Mouse (Mus musculus) erythroblast, embryonic 14.5 days (primary cell): ENCODE measurements around the gene Atp7a. TPM values are rescaled to one million over a fixed set of nuclear protein-coding genes. Genes with fewer than 3 reads are reported as not detected.

Experiments
- H3K27me3 ChIP-seq: 2 replicates; pipeline ENCODE4 v1.6.1; 2012; ENCODE audit warnings: inconsistent platforms; ENCODE audit not compliant: control insufficient read depth
- H3K36me3 ChIP-seq: 2 replicates; pipeline ENCODE4 v1.6.1; 2012; ENCODE audit warnings: mild to moderate bottlenecking, inconsistent platforms; ENCODE audit not compliant: control insufficient read depth
- H3K4me1 ChIP-seq: 2 replicates; pipeline ENCODE4 v1.6.1; 2012; ENCODE audit warnings: inconsistent platforms; ENCODE audit not compliant: control insufficient read depth
- H3K4me3 ChIP-seq: replicated peaks from 2 replicates; pipeline ENCODE3; 2012; ENCODE audit warnings: moderate library complexity, mild to moderate bottlenecking, inconsistent platforms
- H3K9me3 ChIP-seq: 2 replicates; pipeline ENCODE4 v1.6.1; 2012; ENCODE audit warnings: low read length, inconsistent platforms, mixed read lengths; ENCODE audit not compliant: control insufficient read depth
- GATA1 ChIP-seq: IDR thresholded peaks from 2 replicates; pipeline ENCODE4 v1.6.1; 2012; ENCODE audit warnings: low read length, inconsistent platforms, mixed read lengths
- TAL1 ChIP-seq: IDR thresholded peaks from 3 replicates; pipeline ENCODE4 v1.6.1; 2012; ENCODE audit warnings: low read length, inconsistent platforms, mixed read lengths
- polyA plus RNA-seq: library from polyadenylated mRNA; stranded (reverse); fragments of >175 nt; gene quantifications from 2 replicates; pipeline ENCODE4 v1.2.3, GENCODE M21; 2012

The Atp7a gene
- polyA plus RNA-seq, 1 experiment = 0.01 TPM

DNA sequence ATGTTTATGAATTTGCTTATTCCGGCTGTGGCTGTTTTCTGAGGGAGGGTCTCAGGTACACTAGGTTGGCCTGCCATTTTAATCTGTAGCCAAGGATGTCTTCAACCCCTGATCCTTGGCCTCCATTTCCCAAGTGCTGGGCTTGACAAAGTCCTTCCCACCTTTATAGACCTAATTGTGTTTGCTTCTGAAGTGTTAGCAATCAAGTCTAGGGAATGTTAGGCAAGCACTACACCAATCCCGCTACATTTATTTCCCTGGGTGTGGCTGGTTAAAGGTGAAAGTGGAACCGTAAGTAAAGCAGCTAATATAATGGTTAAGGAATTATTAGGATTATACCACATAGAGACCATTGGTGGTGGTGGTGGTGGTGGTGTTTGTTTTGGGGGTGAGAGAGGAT lies 10.0 kb upstream of the Atp7a start:
- Histone ChIP-seq H3K4me1 (peaks cover 25% of the 10 kb centered on the region), H3K9me3 (no peaks in the 10 kb centered on the region), H3K4me3 (peak overlapping the region; percentile 75), H3K27me3 (no peaks in the 10 kb centered on the region), H3K36me3 (peaks cover 43% of the 10 kb centered on the region)
- no peak for TF ChIP-seq GATA1
- no peak for TF ChIP-seq TAL1

DNA sequence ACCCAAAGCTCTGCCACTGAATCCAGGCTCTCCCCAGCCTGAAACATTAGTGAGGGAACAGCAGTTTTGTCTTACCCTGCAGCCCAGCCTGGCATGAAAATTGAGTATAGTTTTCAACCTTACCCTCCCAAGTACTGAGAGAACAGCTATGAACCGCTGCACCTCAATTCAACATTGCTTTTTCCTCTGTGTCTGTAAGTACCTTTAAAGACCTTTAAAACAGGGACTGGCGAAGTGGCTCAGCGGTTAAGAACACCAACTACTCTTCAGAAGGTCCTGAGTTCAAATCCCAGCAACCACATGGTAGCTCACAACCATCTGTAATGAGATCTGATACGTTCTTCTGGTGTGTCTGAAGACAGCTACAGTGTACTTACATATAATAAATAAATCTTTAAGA lies 9.6 kb upstream of the Atp7a start:
- peak overlapping the region; percentile 75 for H3K4me3 ChIP-seq

DNA sequence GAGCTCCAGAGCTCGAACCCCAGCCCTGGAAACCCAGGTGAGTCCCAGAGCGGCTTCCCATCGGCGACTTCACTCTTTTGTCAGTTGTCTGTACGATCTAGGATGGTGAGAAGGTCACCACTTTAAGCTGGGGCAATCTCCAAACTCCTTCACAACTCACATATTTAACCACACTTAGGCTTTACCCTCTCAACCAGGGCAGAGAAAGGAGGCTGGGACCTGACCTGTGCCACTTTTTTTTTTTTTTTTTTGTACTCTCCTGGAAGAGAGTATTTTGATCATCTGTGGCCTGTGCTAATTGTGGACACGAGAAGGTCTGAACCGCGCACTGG lies 233 bp downstream of the Atp7a start:
- H3K4me1 ChIP-seq = peaks cover 18% of the 10 kb centered on the region
- peaks cover 2% of the 10 kb centered on the region for H3K36me3 ChIP-seq
- no peaks in the 10 kb centered on the region; the same call in 1 of the 2 replicates for H3K27me3 ChIP-seq
- H3K4me3 ChIP-seq = peak overlapping the region; percentile 73
- TF ChIP-seq GATA1 (no peak), TAL1 (no peak)
- no peaks in the 10 kb centered on the region for H3K9me3 ChIP-seq

More for the DNA sequence above, 9.6 kb upstream of the Atp7a start:
- H3K9me3 ChIP-seq = no peaks in the 10 kb centered on the region
- H3K36me3 ChIP-seq = peaks cover 45% of the 10 kb centered on the region
- no peak for TF ChIP-seq GATA1
- TF ChIP-seq TAL1 = no peak
- peaks cover 21% of the 10 kb centered on the region for H3K4me1 ChIP-seq
- no peaks in the 10 kb centered on the region for H3K27me3 ChIP-seq

- Histone ChIP-seq H3K27me3 (no peaks in the 10 kb centered on the region; the same call in 1 of the 2 replicates), H3K4me3 (no peak overlapping the region), H3K36me3 (no peaks in the 10 kb centered on the region), H3K9me3 (no peaks in the 10 kb centered on the region), H3K4me1 (peaks cover 18% of the 10 kb centered on the region)
- TF ChIP-seq GATA1 (no peak), TAL1 (no peak)
Measured at GRCm38 (mm10) chrX:106030176-106030575, 3.1 kb downstream of the Atp7a start.

DNA sequence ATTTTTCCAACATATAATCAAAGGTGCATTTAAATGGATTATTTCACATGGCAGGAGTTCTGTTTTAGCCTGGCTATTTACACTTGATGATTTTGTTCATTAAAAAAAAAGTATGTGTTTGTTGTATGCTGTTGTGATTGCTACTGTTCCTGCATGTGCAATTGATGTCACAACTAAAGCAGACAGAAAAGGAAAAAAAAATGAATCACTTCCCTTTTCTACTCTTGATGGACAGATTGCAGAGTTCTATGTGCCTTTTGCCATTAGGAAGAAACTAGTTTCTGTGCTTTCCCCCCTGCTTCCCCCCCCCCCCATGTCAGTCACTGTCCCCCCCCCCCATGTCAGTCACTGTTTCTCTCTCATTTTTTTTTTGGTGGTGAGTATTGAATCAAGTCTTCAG lies 4.0 kb downstream of the Atp7a start:
- Histone ChIP-seq H3K36me3 (no peaks in the 10 kb centered on the region), H3K4me3 (no peak overlapping the region), H3K9me3 (no peaks in the 10 kb centered on the region), H3K27me3 (no peaks in the 10 kb centered on the region; the same call in 1 of the 2 replicates), H3K4me1 (peaks cover 16% of the 10 kb centered on the region)
- no peak for TF ChIP-seq TAL1
- no peak for TF ChIP-seq GATA1

GRCm38 (mm10) chrX:106035727-106036126 lies 8.7 kb downstream of the Atp7a start:
- Histone ChIP-seq H3K36me3 (no peaks in the 10 kb centered on the region), H3K9me3 (no peaks in the 10 kb centered on the region), H3K27me3 (no peaks in the 10 kb centered on the region), H3K4me1 (peaks cover 1% of the 10 kb centered on the region; the same call in 1 of the 2 replicates), H3K4me3 (no peak overlapping the region)
- TF ChIP-seq GATA1 (no peak), TAL1 (no peak)

GRCm38 (mm10) chrX:106037185-106037752 lies 10.2 kb downstream of the Atp7a start:
- Histone ChIP-seq H3K27me3 (no peaks in the 10 kb centered on the region), H3K9me3 (no peaks in the 10 kb centered on the region), H3K4me1 (peaks cover 2% of the 10 kb centered on the region; the same call in 1 of the 2 replicates), H3K4me3 (no peak overlapping the region), H3K36me3 (no peaks in the 10 kb centered on the region)
- no peak for TF ChIP-seq GATA1
- TF ChIP-seq TAL1 = no peak

- H3K4me1 ChIP-seq = peaks cover 27% of the 10 kb centered on the region
- no peak overlapping the region for H3K4me3 ChIP-seq
- no peaks in the 10 kb centered on the region for H3K27me3 ChIP-seq
- no peaks in the 10 kb centered on the region for H3K36me3 ChIP-seq
- TF ChIP-seq GATA1 (no peak), TAL1 (peak; percentile 58)
- H3K9me3 ChIP-seq = no peaks in the 10 kb centered on the region
Measured at GRCm38 (mm10) chrX:106043863-106044617, 17.0 kb downstream of the Atp7a start.

GRCm38 (mm10) chrX:106045455-106045854 lies 18.4 kb downstream of the Atp7a start:
- Histone ChIP-seq H3K27me3 (no peaks in the 10 kb centered on the region), H3K36me3 (no peaks in the 10 kb centered on the region), H3K9me3 (no peaks in the 10 kb centered on the region), H3K4me1 (peaks cover 27% of the 10 kb centered on the region), H3K4me3 (no peak overlapping the region)
- TF ChIP-seq GATA1 (no peak), TAL1 (no peak)
